18 mouse cellular contexts compared by ENCODE assay signal in the genomic region with DNA sequence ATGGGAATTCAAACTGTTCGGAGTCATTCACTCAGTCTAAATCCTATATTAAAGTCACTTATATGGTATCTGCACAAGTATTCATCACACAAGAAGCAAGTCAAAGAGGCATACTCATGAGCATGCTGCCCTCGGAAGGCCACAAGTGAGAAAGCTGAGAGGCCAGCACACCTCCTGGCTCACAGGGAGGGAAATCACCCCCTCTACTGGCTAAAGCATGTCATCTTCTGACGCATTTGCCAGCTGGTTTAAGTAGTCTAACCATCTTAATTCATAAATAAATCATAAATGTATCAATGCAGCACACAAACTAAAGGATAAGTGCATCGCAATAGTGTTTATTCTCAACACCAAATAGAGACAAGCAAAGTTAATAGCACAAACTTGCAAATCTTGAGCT. TPM values are rescaled to one million over a fixed set of nuclear protein-coding genes. Genes with fewer than 3 reads are reported as not detected.
DNase-seq lines count a peak whose midpoint lies in the region; ATAC-seq and TF ChIP-seq lines count a peak whose summit lies in the region.
"Had no signal": no experiment of that assay in that cellular context is flagged by ENCODE, and none has a peak within 500 bp of the region (broad histone marks: within the 10 kb centered on the region; RNA-seq: fewer than 3 reads in every experiment).

No protein-coding gene starts in this region.

- 87% methylated on average over 4 of the region's 4 CpGs for WGBS in forebrain, postnatal 0 days
- 86% methylated on average over 4 of the region's 4 CpGs for WGBS in forebrain, embryonic 12.5 days
- 74% methylated on average over 4 of the region's 4 CpGs for WGBS in liver, embryonic 14.5 days (ENCODE audit: insufficient replicate concordance)
- WGBS in small intestine, adult 2 months: 72% methylated on average over 4 of the region's 4 CpGs

- no peak overlapping the region for H3K4me2 ChIP-seq in forebrain, postnatal 0 days (ENCODE audit: low read depth)
- H3K4me2 ChIP-seq in forebrain, embryonic 12.5 days: no peak overlapping the region
- H3K4me2 ChIP-seq in liver, embryonic 14.5 days (ENCODE audit: low read depth): no peak overlapping the region
- H3K4me2 ChIP-seq: lung, embryonic 15.5 days had no signal

- no peak overlapping the region for H3K27ac ChIP-seq in forebrain, postnatal 0 days (ENCODE audit: low read depth, low read length)
- no peak overlapping the region for H3K27ac ChIP-seq in forebrain, embryonic 12.5 days
- no peak overlapping the region for H3K27ac ChIP-seq in liver, embryonic 14.5 days
- no peak overlapping the region for H3K27ac ChIP-seq in small intestine, adult 2 months (ENCODE audit: insufficient read depth, low read depth, low read length)
- H3K27ac ChIP-seq: limb, embryonic 10.5 days; lung, embryonic 15.5 days had no signal

- ATAC-seq in forebrain, postnatal 0 days: no peak
- no peak for ATAC-seq in forebrain, embryonic 12.5 days (ENCODE audit: low FRiP score)
- no peak for ATAC-seq in liver, embryonic 14.5 days (ENCODE audit: insufficient read depth)
- no peak for ATAC-seq in erythroid progenitor cell, adult 5-6 weeks (replicated peaks; ENCODE audit: low FRiP score, poor library complexity, severe bottlenecking)

- no peak for TF ChIP-seq EP300 in liver, embryonic 14.5 days (IDR thresholded peaks at IDR 0.05; ENCODE audit: low read depth)

- no peak for TF ChIP-seq POLR2A in small intestine, adult 2 months (IDR thresholded peaks at IDR 0.05; ENCODE audit: low read depth, low read length)

- H3K36me3 ChIP-seq in forebrain, postnatal 0 days (ENCODE audit: insufficient read depth): peaks cover 51% of the 10 kb centered on the region
- H3K36me3 ChIP-seq in forebrain, embryonic 12.5 days (replicated peaks): peaks cover 58% of the 10 kb centered on the region
- peaks cover 49% of the 10 kb centered on the region for H3K36me3 ChIP-seq in liver, embryonic 14.5 days (replicated peaks; ENCODE audit: control insufficient read depth, insufficient read depth, low read depth)
- peaks cover 60% of the 10 kb centered on the region for H3K36me3 ChIP-seq in small intestine, adult 2 months (ENCODE audit: control insufficient read depth, insufficient read depth, low read length)

- peak; percentile 27; the same call in 1 of the 2 replicates for TF ChIP-seq CTCF in forebrain, postnatal 0 days (IDR thresholded peaks at IDR 0.05; ENCODE audit: low read depth)
- TF ChIP-seq CTCF in liver, embryonic 14.5 days (IDR thresholded peaks at IDR 0.05; ENCODE audit: low read depth): peak; percentile 38
- peak; percentile 38; the same call in 1 of the 2 replicates for TF ChIP-seq CTCF in small intestine, adult 2 months (IDR thresholded peaks at IDR 0.05; ENCODE audit: extremely low read depth, insufficient read length, insufficient replicate concordance, low read depth, low read length)

- no peak overlapping the region for H3K9ac ChIP-seq in forebrain, postnatal 0 days
- H3K9ac ChIP-seq in forebrain, embryonic 12.5 days: no peak overlapping the region
- no peak overlapping the region for H3K9ac ChIP-seq in liver, embryonic 14.5 days (replicated peaks)
- H3K9ac ChIP-seq: lung, embryonic 15.5 days had no signal

- H3K27me3 ChIP-seq in forebrain, postnatal 0 days (ENCODE audit: insufficient read depth, low read length): no peaks in the 10 kb centered on the region
- no peaks in the 10 kb centered on the region for H3K27me3 ChIP-seq in forebrain, embryonic 12.5 days
- no peaks in the 10 kb centered on the region for H3K27me3 ChIP-seq in liver, embryonic 14.5 days (ENCODE audit: control insufficient read depth, insufficient read depth, low read length)
- H3K27me3 ChIP-seq in small intestine, adult 2 months (ENCODE audit: control insufficient read depth, insufficient read depth, low read length): no peaks in the 10 kb centered on the region
- H3K27me3 ChIP-seq: lung, embryonic 15.5 days had no signal

- no peaks in the 10 kb centered on the region for H3K9me3 ChIP-seq in forebrain, postnatal 0 days (ENCODE audit: low read length)
- H3K9me3 ChIP-seq in forebrain, embryonic 12.5 days: no peaks in the 10 kb centered on the region
- no peaks in the 10 kb centered on the region for H3K9me3 ChIP-seq in liver, embryonic 14.5 days (ENCODE audit: control insufficient read depth, low read length)
- H3K9me3 ChIP-seq: limb, embryonic 10.5 days; lung, embryonic 15.5 days had no signal

- no peak for DNase-seq in forebrain, postnatal 0 days
- no peak for DNase-seq in liver, embryonic 14.5 days (ENCODE audit: low read depth in 3 of 3, low spot score in 3 of 3)
- DNase-seq in liver: no peak
- peak; percentile 37 for DNase-seq in MN1 (ENCODE audit: low spot score)
- DNase-seq in frontal cortex, postnatal 36 days (ENCODE audit: low spot score in 2 of 2): no peak
- DNase-seq: adrenal gland, postnatal 36 days; B cell, adult 2 months; cerebellum, postnatal 25 days; heart, adult 18-20 months; heart, postnatal 10 days; kidney, postnatal 10 days had no signal

- no peak overlapping the region for H3K4me3 ChIP-seq in forebrain, postnatal 0 days (ENCODE audit: low read depth, low read length)
- no peak overlapping the region for H3K4me3 ChIP-seq in forebrain, embryonic 12.5 days (replicated peaks)
- no peak overlapping the region for H3K4me3 ChIP-seq in liver, embryonic 14.5 days (ENCODE audit: insufficient read depth in 1 of 2, low read depth in 2 of 2, low read length in 2 of 2)
- H3K4me3 ChIP-seq in small intestine, adult 2 months (ENCODE audit: low read depth, low read length): no peak overlapping the region
- H3K4me3 ChIP-seq: limb, embryonic 10.5 days; lung, embryonic 15.5 days; myocyte had no signal

- H3K4me1 ChIP-seq in forebrain, postnatal 0 days (ENCODE audit: insufficient read depth): no peaks in the 10 kb centered on the region
- H3K4me1 ChIP-seq in forebrain, embryonic 12.5 days: peaks cover 11% of the 10 kb centered on the region
- peaks cover 3% of the 10 kb centered on the region in 2 experiments; a peak in 2 of 4 replicates for H3K4me1 ChIP-seq in liver, embryonic 14.5 days (replicated peaks; ENCODE audit: control insufficient read depth in 2 of 2, insufficient read depth in 2 of 2, low read length in 1 of 2)
- H3K4me1 ChIP-seq in small intestine, adult 2 months (ENCODE audit: control insufficient read depth, insufficient read depth, insufficient read length, low read length): peaks cover 2% of the 10 kb centered on the region

RNA-seq across cellular contexts. Expression of a gene that starts 5.0 kb away (rescaled TPM):
- 47.9 and 50.0 TPM in 2 replicates for total RNA-seq in forebrain, postnatal 0 days (2014; rRNA removed)
- polyA plus RNA-seq in forebrain, postnatal 0 days (2015; fragmentation: Nextera tagmentation; extraction: Ambion mirVana): 64.4 and 74.9 TPM in 2 replicates
- polyA plus RNA-seq in forebrain, embryonic 12.5 days (2016; fragmentation: Nextera tagmentation; extraction: Ambion mirVana): 101 and 109 TPM in 2 replicates
- 8.4 and 13.8 TPM in 2 replicates for polyA plus RNA-seq in liver, embryonic 14.5 days (2012; rRNA removed)
- polyA plus RNA-seq in liver, embryonic 14.5 days (2014; fragmentation: Nextera tagmentation; extraction: Ambion mirVana): 23.9 and 24.6 TPM in 2 replicates
- 21.3 and 42.5 TPM in 2 replicates for polyA plus RNA-seq in small intestine, adult 2 months (2012; rRNA removed)
- total RNA-seq in erythroid progenitor cell, adult 5-6 weeks (2015; ENCODE audit: low replicate concordance): 23.8 and 54.9 TPM in 2 replicates
- 8.9 and 14.9 TPM in 2 replicates for total RNA-seq in erythroid progenitor cell, adult 5-6 weeks (2017; ENCODE audit: low replicate concordance)

RNA-seq across cellular contexts. Expression of a gene that starts 41.3 kb away (rescaled TPM):
- total RNA-seq in forebrain, postnatal 0 days (2014; rRNA removed): 0.92 and 2.3 TPM in 2 replicates
- polyA plus RNA-seq in forebrain, postnatal 0 days (2015; fragmentation: Nextera tagmentation; extraction: Ambion mirVana): 0.93 and 1.7 TPM in 2 replicates
- 2.6 and 2.8 TPM in 2 replicates for polyA plus RNA-seq in forebrain, embryonic 12.5 days (2016; fragmentation: Nextera tagmentation; extraction: Ambion mirVana)
- polyA plus RNA-seq in liver, embryonic 14.5 days (2012; rRNA removed): 0.93 and 1.7 TPM in 2 replicates
- 1.7 and 2.0 TPM in 2 replicates for polyA plus RNA-seq in liver, embryonic 14.5 days (2014; fragmentation: Nextera tagmentation; extraction: Ambion mirVana)
- polyA plus RNA-seq in small intestine, adult 2 months (2012; rRNA removed): 8.9 and 12.9 TPM in 2 replicates
- total RNA-seq in erythroid progenitor cell, adult 5-6 weeks (2015; ENCODE audit: low replicate concordance): 5.4 and 8.6 TPM in 2 replicates
- 4.2 and 6.3 TPM in 2 replicates for total RNA-seq in erythroid progenitor cell, adult 5-6 weeks (2017; ENCODE audit: low replicate concordance)

RNA-seq across cellular contexts. Expression of a gene that starts 41.4 kb away (rescaled TPM):
- 5.6 and 6.3 TPM in 2 replicates for total RNA-seq in forebrain, postnatal 0 days (2014; rRNA removed)
- polyA plus RNA-seq in forebrain, postnatal 0 days (2015; fragmentation: Nextera tagmentation; extraction: Ambion mirVana): 4.9 and 5.0 TPM in 2 replicates
- polyA plus RNA-seq in forebrain, embryonic 12.5 days (2016; fragmentation: Nextera tagmentation; extraction: Ambion mirVana): 7.3 and 7.8 TPM in 2 replicates
- polyA plus RNA-seq in liver, embryonic 14.5 days (2012; rRNA removed): 2.3 and 2.8 TPM in 2 replicates
- polyA plus RNA-seq in liver, embryonic 14.5 days (2014; fragmentation: Nextera tagmentation; extraction: Ambion mirVana): 2.6 and 2.8 TPM in 2 replicates
- 0.79 and 1.7 TPM in 2 replicates for polyA plus RNA-seq in small intestine, adult 2 months (2012; rRNA removed)
- total RNA-seq in erythroid progenitor cell, adult 5-6 weeks (2015; ENCODE audit: low replicate concordance): 0.84 TPM in 1 of 2 replicates, not detected in the other
- total RNA-seq in erythroid progenitor cell, adult 5-6 weeks (2017; ENCODE audit: low replicate concordance): 0.91 and 1.7 TPM in 2 replicates

RNA-seq across cellular contexts. Expression of a gene that starts 44.3 kb away (rescaled TPM):
- total RNA-seq in forebrain, postnatal 0 days (2014; rRNA removed): 13.8 and 15.2 TPM in 2 replicates
- polyA plus RNA-seq in forebrain, postnatal 0 days (2015; fragmentation: Nextera tagmentation; extraction: Ambion mirVana): 7.6 and 11.6 TPM in 2 replicates
- polyA plus RNA-seq in forebrain, embryonic 12.5 days (2016; fragmentation: Nextera tagmentation; extraction: Ambion mirVana): 0.78 and 1.2 TPM in 2 replicates
- polyA plus RNA-seq in liver, embryonic 14.5 days (2012; rRNA removed): not detected in 2 replicates
- 0.05 TPM in 1 of 2 replicates, not detected in the other for polyA plus RNA-seq in liver, embryonic 14.5 days (2014; fragmentation: Nextera tagmentation; extraction: Ambion mirVana)
- 0.52 and 5.2 TPM in 2 replicates for polyA plus RNA-seq in small intestine, adult 2 months (2012; rRNA removed)
- total RNA-seq in erythroid progenitor cell, adult 5-6 weeks (2015; ENCODE audit: low replicate concordance): not detected in 2 replicates
- not detected in 2 replicates for total RNA-seq in erythroid progenitor cell, adult 5-6 weeks (2017; ENCODE audit: low replicate concordance)
- total RNA-seq: megakaryocyte-erythroid progenitor cell, adult 5-6 weeks had no signal
